Mouse (Mus musculus): ENCODE measurements at regions not wholly inside any gene's neighbourhood (a gene's known extent, or its start where the extent isn't known, plus 50 kb on each side); places are given as distances from the start of the nearest gene placed in this dataset.

- TF ChIP-seq CTCF (IDR thresholded peaks at IDR 0.05; ENCODE audit: low read depth) = no peak
- TF ChIP-seq EP300 (optimal IDR thresholded peaks at IDR 0.05) = no peak
Measured at GRCm38 (mm10) chr5:111659229-111659628, 74.5 kb upstream of the Gm26897 start.

Data from stomach, postnatal 0 days (tissue).